Mouse (Mus musculus): ENCODE data around the gene Mob3b.

The Mob3b gene

DNA sequence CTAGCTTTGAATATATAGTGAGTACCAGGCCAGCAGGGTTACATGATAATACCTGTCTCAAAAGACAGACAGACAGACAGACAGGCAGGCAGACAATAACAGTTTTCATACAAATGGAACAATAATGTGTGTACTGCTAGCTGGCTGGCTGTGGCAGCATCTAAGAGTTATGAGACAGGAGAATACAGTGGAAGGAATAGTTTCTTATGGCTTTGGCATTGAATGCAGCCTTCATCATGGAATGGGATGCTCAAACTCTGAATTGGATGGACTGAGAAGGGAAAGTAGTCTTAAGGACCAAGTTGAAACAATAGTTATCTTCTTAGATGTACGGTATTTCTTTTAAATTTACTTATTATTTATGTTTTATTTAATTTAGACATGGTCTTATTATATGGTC lies 258.0 kb downstream of the Mob3b start:
- DNase-seq (ENCODE audit: low spot score in 2 of 2), result no peak

All from spleen, postnatal 10 days (tissue).